Mouse (Mus musculus) hindbrain, postnatal 0 days (tissue): Measurements from ENCODE around the gene Rpa2. TPM values are rescaled to one million over a fixed set of nuclear protein-coding genes. Genes with fewer than 3 reads are reported as not detected.

Experiments
- ATAC-seq: fragments of 200-750 bp; cut with Nextera tagmentation; 2 replicates; pipeline ENCODE4 v1.8.0; 2017; ENCODE audit warnings: mild to moderate bottlenecking, moderate TSS enrichment, moderate library complexity
- DNase-seq: peaks from one replicate; pipeline ENCODE4 v3.0.0-alpha.2; 2015; ENCODE audit warnings: low spot score
- H3K27ac ChIP-seq: fragments of 300-500 bp; sonication (generic); 2 replicates; pipeline ENCODE4 v1.5.1; 2014; ENCODE audit warnings: mild to moderate bottlenecking
- H3K27me3 ChIP-seq: fragments of 300-500 bp; sonication (generic); 2 replicates; pipeline ENCODE4 v1.6.1; 2014; ENCODE audit warnings: low read length, mixed read lengths; ENCODE audit not compliant: insufficient read depth
- H3K36me3 ChIP-seq: fragments of 300-500 bp; sonication (generic); 2 replicates; pipeline ENCODE4 v1.6.1; 2014; ENCODE audit warnings: low read length, mixed read lengths; ENCODE audit not compliant: insufficient read depth
- H3K4me1 ChIP-seq: fragments of 300-500 bp; sonication (generic); 2 replicates; pipeline ENCODE4 v1.6.1; 2014; ENCODE audit warnings: antibody characterized with exemption, low read length, mixed read lengths; ENCODE audit not compliant: insufficient read depth
- H3K4me2 ChIP-seq: fragments of 300-500 bp; sonication (generic); 2 replicates; pipeline ENCODE4 v1.6.1; 2014; ENCODE audit warnings: low read depth, mild to moderate bottlenecking, low read length, moderate library complexity, mixed read lengths
- H3K4me3 ChIP-seq: fragments of 300-500 bp; sonication (generic); 2 replicates; pipeline ENCODE4 v1.5.1; 2014; ENCODE audit warnings: low read length
- H3K9ac ChIP-seq: fragments of 300-500 bp; sonication (generic); replicated peaks from 2 replicates; pipeline ENCODE4 v1.6.1; 2014; ENCODE audit warnings: mild to moderate bottlenecking, low read length, moderate library complexity, mixed read lengths
- H3K9me3 ChIP-seq: fragments of 300-500 bp; sonication (generic); 2 replicates; pipeline ENCODE4 v1.6.1; 2016; ENCODE audit warnings: low read length, mixed read lengths
- CTCF ChIP-seq: IDR thresholded peaks from 2 replicates; pipeline ENCODE4 v1.5.1; 2016; ENCODE audit warnings: antibody characterized with exemption, control low read depth, low read depth
- WGBS: fragments of 180-500 bp; shearing (Covaris S2); extraction: QIAGEN DNeasy Blood & Tissue Kit; methylation state at CpG from one replicate; pipeline ENCODE4 v1.1.7; 2014; 5-methylcytosine and 5-hydroxymethylcytosine counted together
- polyA plus RNA-seq: library from polyadenylated mRNA; unstranded; fragments of >200 nt; fragmentation: Nextera tagmentation; extraction: Ambion mirVana; gene quantifications from 2 replicates; pipeline ENCODE4 v1.2.1, GENCODE M21; 2015
- total RNA-seq: library from RNA; depleted of rRNA; stranded (reverse); fragments of >200 nt; gene quantifications from 2 replicates; pipeline ENCODE4 v1.2.3, GENCODE M21; 2014

The Rpa2 gene
- total and polyA plus RNA-seq, 2 experiments from 2014 or later = 31.9 to 37.5 TPM

DNA sequence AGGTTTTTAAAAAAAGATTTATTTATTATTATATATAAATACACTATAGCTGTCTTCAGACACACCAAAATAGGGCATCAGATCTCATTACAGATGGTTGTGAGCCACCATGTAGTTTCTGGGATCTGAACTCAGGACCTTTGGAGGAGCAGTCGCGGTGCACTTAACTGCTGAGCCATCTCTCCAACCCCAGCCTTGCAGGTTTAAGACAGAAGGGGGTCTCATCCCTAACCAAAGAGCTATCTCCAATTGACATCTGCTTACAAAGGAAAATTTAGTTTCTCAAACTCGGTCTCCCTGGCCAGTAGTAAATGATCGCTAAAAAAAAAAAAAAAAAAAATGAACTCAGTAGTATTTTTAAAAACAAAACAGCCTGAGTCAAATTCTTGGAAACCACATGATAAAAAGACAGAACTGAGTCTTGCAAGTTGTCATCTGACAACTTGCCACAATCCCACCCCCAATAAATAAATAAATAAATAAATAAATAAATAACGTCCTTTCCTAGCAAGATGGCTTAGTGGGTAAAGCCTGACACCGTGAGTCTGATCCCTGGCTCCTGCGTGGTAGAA, 38.6 kb downstream of the Rpa2 start:
- Histone ChIP-seq H3K4me3 (no peak overlapping the region), H3K9ac (no peak overlapping the region), H3K9me3 (no peaks in the 10 kb centered on the region), H3K27ac (no peak overlapping the region), H3K4me2 (no peak overlapping the region), H3K36me3 (no peaks in the 10 kb centered on the region), H3K4me1 (no peaks in the 10 kb centered on the region), H3K27me3 (no peaks in the 10 kb centered on the region)
- 91% methylated on average over 7 of the region's 7 CpGs for WGBS
- DNase-seq (no peak), ATAC-seq (no peak)
- no peak for TF ChIP-seq CTCF

DNA sequence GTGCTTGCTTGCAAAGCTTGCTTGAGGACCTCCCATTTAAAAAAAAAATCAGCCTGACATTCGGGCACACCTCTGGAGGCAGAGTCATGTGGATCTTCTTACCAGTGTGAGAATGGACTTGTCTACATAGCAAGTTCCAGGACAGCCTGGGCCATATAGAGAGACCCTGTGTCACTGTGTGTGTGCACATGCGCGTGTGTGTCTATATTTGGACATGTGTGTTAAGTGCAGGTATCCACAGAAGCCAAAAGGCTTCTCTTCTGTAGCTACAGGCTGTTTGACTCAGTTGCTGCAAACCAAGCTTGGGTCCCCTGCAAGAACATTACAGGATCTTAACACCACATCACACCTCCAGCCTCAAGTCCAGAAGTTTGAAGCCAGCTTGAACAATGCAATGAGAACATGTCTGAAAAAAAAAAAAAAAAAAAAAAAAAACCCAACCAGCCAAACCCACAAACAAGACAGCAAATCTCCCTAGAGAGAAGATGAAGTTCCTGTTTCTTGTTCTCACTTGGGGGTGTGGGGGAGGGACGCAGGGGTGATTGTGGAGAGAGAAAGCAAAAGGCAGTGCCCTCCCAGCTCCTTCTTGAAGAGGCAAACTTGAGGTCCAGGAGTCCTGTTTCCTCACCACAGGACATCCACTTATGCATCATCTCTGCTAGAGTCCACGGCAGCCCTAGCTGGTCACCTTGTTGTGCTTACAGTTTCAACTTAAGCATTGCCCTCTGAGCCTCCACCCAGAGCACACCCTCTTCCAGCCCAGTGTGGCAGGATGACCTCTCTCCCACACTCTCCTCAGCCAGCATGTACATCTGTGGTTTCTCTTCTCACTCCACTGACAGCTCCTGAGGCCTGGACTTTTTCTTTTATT, 39.9 kb downstream of the Rpa2 start:
- no peak for ATAC-seq
- 71% methylated on average over 5 of the region's 5 CpGs for WGBS

DNA sequence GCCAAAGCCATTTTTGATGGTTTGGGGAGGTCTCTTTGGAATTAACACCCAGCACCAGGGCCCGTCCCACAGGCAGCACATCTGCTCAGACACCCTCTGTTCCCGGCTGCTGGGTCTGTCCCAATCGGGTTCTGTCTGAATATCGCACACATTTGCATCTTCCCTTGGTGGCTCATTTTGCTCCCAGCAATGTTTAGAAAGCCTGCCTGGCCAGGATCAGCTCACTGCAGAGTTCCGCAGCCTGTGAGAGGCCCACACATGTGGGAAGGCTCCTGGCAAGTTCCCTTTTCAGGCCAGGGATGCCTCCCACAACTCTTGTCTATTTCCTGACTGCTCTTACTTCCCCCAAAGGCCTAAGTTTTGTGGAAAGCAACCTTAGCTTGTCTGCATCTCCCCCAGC, 41.5 kb downstream of the Rpa2 start:
- DNase-seq (no peak), ATAC-seq (no peak)
- Histone ChIP-seq H3K27ac (no peak overlapping the region), H3K36me3 (no peaks in the 10 kb centered on the region), H3K9ac (no peak overlapping the region), H3K9me3 (no peaks in the 10 kb centered on the region), H3K4me2 (no peak overlapping the region), H3K4me3 (no peak overlapping the region), H3K27me3 (no peaks in the 10 kb centered on the region), H3K4me1 (no peaks in the 10 kb centered on the region)
- WGBS = 82% methylated on average over 5 of the region's 5 CpGs
- no peak for TF ChIP-seq CTCF

More for the DNA sequence above, 39.9 kb downstream of the Rpa2 start:
- Histone ChIP-seq H3K4me2 (no peak overlapping the region), H3K27ac (no peak overlapping the region), H3K27me3 (no peaks in the 10 kb centered on the region), H3K9me3 (no peaks in the 10 kb centered on the region), H3K9ac (no peak overlapping the region), H3K36me3 (no peaks in the 10 kb centered on the region), H3K4me1 (no peaks in the 10 kb centered on the region), H3K4me3 (no peak overlapping the region)
- no peak for DNase-seq
- no peak for TF ChIP-seq CTCF

DNA sequence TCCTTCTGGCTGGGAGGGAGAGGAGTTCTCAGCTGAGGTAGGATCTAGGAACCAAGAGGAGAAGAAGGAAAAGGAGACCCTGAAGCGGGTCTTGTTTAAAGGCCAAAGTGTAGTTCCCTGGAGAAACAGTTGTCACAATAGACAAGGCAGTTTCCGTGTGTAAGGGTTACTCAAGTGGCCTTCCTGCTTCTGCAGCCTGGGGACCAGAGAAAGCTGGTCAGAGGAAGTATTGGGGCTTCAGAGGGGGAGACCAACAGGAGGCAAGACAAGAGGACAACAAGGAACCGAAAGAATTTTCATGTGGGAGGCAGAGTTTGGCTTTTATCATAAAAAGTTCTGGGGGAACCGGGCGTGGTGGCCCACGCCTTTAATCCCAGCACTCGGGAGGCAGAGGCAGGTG, 48.3 kb downstream of the Rpa2 start:
- no peaks in the 10 kb centered on the region for H3K9me3 ChIP-seq
- no peaks in the 10 kb centered on the region for H3K36me3 ChIP-seq
- H3K4me1 ChIP-seq = no peaks in the 10 kb centered on the region
- no peak overlapping the region for H3K27ac ChIP-seq
- ATAC-seq (no peak), DNase-seq (no peak)
- H3K4me3 ChIP-seq = no peak overlapping the region
- no peak overlapping the region for H3K4me2 ChIP-seq
- 89% methylated on average over 7 of the region's 7 CpGs for WGBS
- H3K9ac ChIP-seq = no peak overlapping the region
- no peaks in the 10 kb centered on the region for H3K27me3 ChIP-seq
- TF ChIP-seq CTCF = no peak

DNA sequence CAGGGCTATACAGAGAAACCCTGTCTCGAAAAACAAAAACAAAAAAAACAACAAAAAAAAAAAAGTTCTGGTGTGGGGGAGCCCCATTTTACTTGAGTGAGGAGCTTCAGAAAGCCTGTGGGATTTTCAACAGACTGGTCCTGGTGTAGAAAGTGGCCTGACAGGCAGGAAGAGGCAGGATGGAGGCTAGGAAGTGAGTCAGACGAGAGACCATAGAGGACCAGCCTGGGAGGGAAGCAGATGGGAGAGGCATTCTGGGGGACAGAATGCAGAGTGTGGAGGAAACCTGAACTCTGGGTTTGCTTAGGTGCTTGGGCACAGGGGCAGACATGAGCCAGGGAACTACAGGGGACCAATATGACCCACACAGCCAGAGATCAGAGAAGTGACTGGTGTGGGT, 48.7 kb downstream of the Rpa2 start:
- Histone ChIP-seq H3K9me3 (no peaks in the 10 kb centered on the region), H3K4me1 (no peaks in the 10 kb centered on the region), H3K27ac (no peak overlapping the region), H3K4me3 (no peak overlapping the region), H3K9ac (no peak overlapping the region), H3K27me3 (no peaks in the 10 kb centered on the region), H3K4me2 (no peak overlapping the region), H3K36me3 (no peaks in the 10 kb centered on the region)
- no peak for TF ChIP-seq CTCF
- 67% methylated on average over 2 of the region's 2 CpGs for WGBS
- no peak for DNase-seq
- ATAC-seq = no peak

DNA sequence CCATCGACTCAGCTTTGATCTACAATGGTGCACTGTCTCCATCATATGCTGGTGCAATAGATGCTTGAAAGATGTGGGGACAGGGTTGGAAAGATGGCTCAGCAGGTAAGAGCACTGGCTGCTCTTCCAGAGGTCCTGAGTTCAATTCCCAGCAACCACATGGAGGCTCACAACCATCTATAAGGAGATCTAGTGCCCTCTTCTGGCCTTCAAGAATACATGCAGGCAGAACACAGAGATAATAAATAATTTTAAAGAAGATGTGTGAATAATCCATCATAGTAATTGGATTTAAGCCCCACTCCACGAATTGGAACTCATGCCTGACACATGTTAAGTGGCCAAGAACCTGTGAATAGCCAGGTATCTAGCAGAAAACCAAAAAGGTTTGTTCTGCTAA, 50.3 kb downstream of the Rpa2 start:
- H3K4me2 ChIP-seq = no peak overlapping the region
- no peak overlapping the region for H3K27ac ChIP-seq
- H3K4me3 ChIP-seq = no peak overlapping the region
- H3K27me3 ChIP-seq = no peaks in the 10 kb centered on the region
- H3K9ac ChIP-seq = no peak overlapping the region
- TF ChIP-seq CTCF = no peak
- no peaks in the 10 kb centered on the region for H3K4me1 ChIP-seq
- ATAC-seq = no peak
- WGBS = 46% methylated on average over 2 of the region's 2 CpGs
- H3K36me3 ChIP-seq = no peaks in the 10 kb centered on the region
- no peaks in the 10 kb centered on the region for H3K9me3 ChIP-seq
- no peak for DNase-seq
